Mouse (Mus musculus) CH12.LX (cell line): Measurements from ENCODE around the gene Ssx2ip. TPM values are rescaled to one million over a fixed set of nuclear protein-coding genes. Genes with fewer than 3 reads are reported as not detected.

Experiments
- DNase-seq: peaks from one replicate; pipeline ENCODE4 v3.0.0-alpha.2; 2013; ENCODE audit errors: extremely low read depth
- H3K27ac ChIP-seq: 2 replicates; pipeline ENCODE4 v1.5.1; 2012; ENCODE audit warnings: low read depth, mild to moderate bottlenecking, control low read depth, moderate library complexity; ENCODE audit not compliant: insufficient read depth
- H3K27me3 ChIP-seq: replicated peaks from 2 replicates; pipeline ENCODE3; 2012; ENCODE audit warnings: inconsistent platforms
- H3K36me3 ChIP-seq, 2 experiments: replicated peaks in 1 of 2; 2 replicates each; pipeline versions ENCODE3 to v1.6.1; 2012; ENCODE audit warnings: inconsistent platforms in 1 of 2, low read length in 1 of 2, mild to moderate bottlenecking in 1 of 2, mixed read lengths in 1 of 2, moderate library complexity in 1 of 2; ENCODE audit not compliant: control insufficient read depth in 1 of 2, insufficient read depth in 1 of 2
- H3K4me1 ChIP-seq, 2 experiments: 2 replicates each; pipeline ENCODE4 v1.6.1; 2012; ENCODE audit warnings: inconsistent platforms in 1 of 2, moderate library complexity in 1 of 2; ENCODE audit not compliant: insufficient read depth in 2 of 2, control insufficient read depth in 1 of 2
- H3K4me2 ChIP-seq: 2 replicates; pipeline ENCODE4 v1.6.1; 2012; ENCODE audit warnings: low read depth, mild to moderate bottlenecking, control low read depth; ENCODE audit not compliant: poor library complexity, insufficient read depth, severe bottlenecking
- H3K4me3 ChIP-seq, 3 experiments: fragments of 150-350 bp in 1 of 3; sonication (generic) in 1 of 3; replicated peaks in 1 of 3; 2 replicates each; pipeline versions ENCODE3 to v1.5.1; 2011 to 2012; ENCODE audit warnings: low read depth in 2 of 3, low read length in 2 of 3, mild to moderate bottlenecking in 2 of 3, moderate library complexity in 2 of 3, control low read depth in 1 of 3, improper control_type of control experiment in 1 of 3, inconsistent platforms in 1 of 3, mixed read lengths in 1 of 3; ENCODE audit not compliant: poor library complexity in 1 of 3
- H3K79me2 ChIP-seq: replicated peaks from 2 replicates; pipeline ENCODE4 v1.6.1; 2012; ENCODE audit warnings: mild to moderate bottlenecking, moderate library complexity; ENCODE audit not compliant: control insufficient read depth, poor library complexity, insufficient read depth, severe bottlenecking; ENCODE audit errors: extremely low read depth
- H3K9ac ChIP-seq: 2 replicates; pipeline ENCODE4 v1.6.1; 2012; ENCODE audit warnings: low read depth, mild to moderate bottlenecking, control low read depth, moderate library complexity; ENCODE audit not compliant: insufficient read depth
- H3K9me3 ChIP-seq: replicated peaks from 2 replicates; pipeline ENCODE3; 2012; ENCODE audit warnings: low read length, inconsistent platforms, mixed read lengths
- BHLHE40 ChIP-seq: IDR thresholded peaks from 2 replicates; pipeline ENCODE4 v1.6.1; 2011; ENCODE audit warnings: mild to moderate bottlenecking, low read depth, low read length, improper control_type of control experiment
- CHD1 ChIP-seq: IDR thresholded peaks from 2 replicates; pipeline ENCODE4 v1.6.1; 2012; ENCODE audit warnings: low read depth, low read length, improper control_type of control experiment, inconsistent platforms
- CTCF ChIP-seq, 2 experiments: IDR thresholded peaks in 1 of 2; conservative IDR thresholded peaks in 1 of 2; 2 replicates each; pipeline ENCODE4 v1.5.1; 2011 to 2012; ENCODE audit warnings: low read depth in 2 of 2, low read length in 2 of 2, improper control_type of control experiment in 1 of 2, inconsistent platforms in 1 of 2, mild to moderate bottlenecking in 1 of 2, moderate library complexity in 1 of 2
- ELF1 ChIP-seq: IDR thresholded peaks from 2 replicates; pipeline ENCODE4 v1.6.1; 2014; ENCODE audit warnings: low read depth, mild to moderate bottlenecking, inconsistent platforms, low read length, improper control_type of control experiment
- EP300 ChIP-seq: IDR thresholded peaks from 2 replicates; pipeline ENCODE4 v1.6.1; 2011; ENCODE audit warnings: low read length, improper control_type of control experiment
- ETS1 ChIP-seq: conservative IDR thresholded peaks from 2 replicates; pipeline ENCODE4 v1.6.1; 2012; ENCODE audit warnings: low read depth, mild to moderate bottlenecking, inconsistent platforms, low read length, improper control_type of control experiment, moderate library complexity
- GABPA ChIP-seq: IDR thresholded peaks from 2 replicates; pipeline ENCODE4 v1.6.1; 2012; ENCODE audit warnings: low read depth, low read length, improper control_type of control experiment, inconsistent platforms; ENCODE audit not compliant: insufficient replicate concordance
- HCFC1 ChIP-seq: IDR thresholded peaks from 2 replicates; pipeline ENCODE4 v1.6.1; 2012; ENCODE audit warnings: low read depth, mild to moderate bottlenecking, inconsistent platforms, low read length, improper control_type of control experiment
- JUN ChIP-seq: IDR thresholded peaks from 2 replicates; pipeline ENCODE4 v1.6.1; 2011; ENCODE audit warnings: low read depth, mild to moderate bottlenecking, low read length, improper control_type of control experiment, moderate library complexity; ENCODE audit not compliant: insufficient read depth
- KAT2A ChIP-seq: IDR thresholded peaks from 2 replicates; pipeline ENCODE4 v1.6.1; 2012; ENCODE audit warnings: low read length, improper control_type of control experiment, inconsistent platforms; ENCODE audit not compliant: insufficient replicate concordance
- MAFK ChIP-seq: IDR thresholded peaks from 2 replicates; pipeline ENCODE4 v1.6.1; 2011; ENCODE audit warnings: low read length, improper control_type of control experiment; ENCODE audit not compliant: insufficient replicate concordance
- MAX ChIP-seq: IDR thresholded peaks from 2 replicates; pipeline ENCODE4 v1.6.1; 2011; ENCODE audit warnings: low read length, improper control_type of control experiment
- MXI1 ChIP-seq: IDR thresholded peaks from 2 replicates; pipeline ENCODE4 v1.6.1; 2011; ENCODE audit warnings: mild to moderate bottlenecking, low read depth, low read length, improper control_type of control experiment
- NELFE ChIP-seq: IDR thresholded peaks from 2 replicates; pipeline ENCODE4 v1.6.1; 2011; ENCODE audit warnings: low read depth, low read length, improper control_type of control experiment
- POLR2A ChIP-seq: IDR thresholded peaks from 2 replicates; pipeline ENCODE4 v1.6.1; 2011; ENCODE audit warnings: low read depth, mild to moderate bottlenecking, improper control_type of control experiment, low read length
- RCOR1 ChIP-seq: conservative IDR thresholded peaks from 2 replicates; pipeline ENCODE4 v1.6.1; 2012; ENCODE audit warnings: low read depth, mild to moderate bottlenecking, inconsistent platforms, low read length, improper control_type of control experiment
- SMC3 ChIP-seq: IDR thresholded peaks from 2 replicates; pipeline ENCODE4 v1.6.1; 2011; ENCODE audit warnings: low read depth, low read length, improper control_type of control experiment
- TCF12 ChIP-seq: IDR thresholded peaks from 2 replicates; pipeline ENCODE4 v1.6.1; 2014; ENCODE audit warnings: low read depth, mild to moderate bottlenecking, inconsistent platforms, low read length, improper control_type of control experiment
- UBTF ChIP-seq: IDR thresholded peaks from 2 replicates; pipeline ENCODE4 v1.6.1; 2012; ENCODE audit warnings: low read depth, mild to moderate bottlenecking, inconsistent platforms, low read length, improper control_type of control experiment, moderate library complexity
- USF1 ChIP-seq: IDR thresholded peaks from 2 replicates; pipeline ENCODE4 v1.6.1; 2014; ENCODE audit warnings: low read depth, mild to moderate bottlenecking, inconsistent platforms, low read length, improper control_type of control experiment
- USF2 ChIP-seq: conservative IDR thresholded peaks from 2 replicates; pipeline ENCODE4 v1.6.1; 2011; ENCODE audit warnings: low read depth, low read length, improper control_type of control experiment
- ZC3H11A ChIP-seq: IDR thresholded peaks from 2 replicates; pipeline ENCODE4 v1.6.1; 2012; ENCODE audit warnings: low read depth, mild to moderate bottlenecking, inconsistent platforms, low read length, improper control_type of control experiment
- ZKSCAN1 ChIP-seq: IDR thresholded peaks from 2 replicates; pipeline ENCODE4 v1.6.1; 2012; ENCODE audit warnings: low read depth, inconsistent platforms, low read length, improper control_type of control experiment, borderline replicate concordance
- ZMIZ1 ChIP-seq: IDR thresholded peaks from 2 replicates; pipeline ENCODE4 v1.6.1; 2012; ENCODE audit warnings: low read depth, mild to moderate bottlenecking, inconsistent platforms, low read length, improper control_type of control experiment
- dilution Hi-C: fragments of 300-500 bp; cut with MboI; formaldehyde crosslinking; loops from 2 replicates; pipeline ENCODE4 v1.14.3; 2020; ENCODE audit warnings: low sequenced_read_pairs; ENCODE audit not compliant: extremely low pct_unique_long_range_greater_than_20kb, extremely low pct_ligation_motif_present
- in situ Hi-C: fragments of 300-500 bp; cut with MboI; formaldehyde crosslinking; loops from 3 replicates; pipeline ENCODE4 v1.14.3; 2019; ENCODE audit warnings: low sequenced_read_pairs, low pct_ligation_motif_present, low pct_unique_long_range_greater_than_20kb, mixed read lengths
- polyA plus RNA-seq: library from polyadenylated mRNA; unstranded; fragments of >175 nt; gene quantifications from 2 replicates; pipeline ENCODE4 v1.2.1, GENCODE M21; 2012; ENCODE audit warnings: low read depth; ENCODE audit not compliant: insufficient read length
- total RNA-seq, 2 experiments: library from RNA; depleted of rRNA; stranded (reverse); fragments of 300-350 nt in 1 of 2; fragments of >200 nt in 1 of 2; gene quantifications; 2 replicates each; pipeline ENCODE4 v1.2.3; 2012 to 2014

Gene Ssx2ip
- total and polyA plus RNA-seq, 3 experiments: 28.0 to 32.6 (median 31.9) TPM

- H3K4me1 ChIP-seq: peaks cover 7 to 51% of the 10 kb centered on the region in 2 experiments; a peak in 3 of 4 replicates
- in situ Hi-C loops: no loop called here
- peaks cover 4% of the 10 kb centered on the region for H3K27me3 ChIP-seq
- H3K4me3 ChIP-seq: no peak overlapping the region
- H3K27ac ChIP-seq: no peak overlapping the region
- H3K79me2 ChIP-seq: no peaks in the 10 kb centered on the region; the same call in 1 of the 2 replicates
- peaks cover 0 to 23% of the 10 kb centered on the region in 2 experiments for H3K36me3 ChIP-seq
- no peak for TF ChIP-seq KAT2A
- no peak for TF ChIP-seq MAFK
- no peak for TF ChIP-seq CHD1
- TF ChIP-seq TCF12: no peak
- TF ChIP-seq SMC3: no peak
- TF ChIP-seq, all 38 proteins: peak for 0
- Histone ChIP-seq H3K9me3 (peaks cover 13% of the 10 kb centered on the region), H3K9ac (no peak overlapping the region), H3K4me2 (no peak overlapping the region)
- no peak for DNase-seq
- dilution Hi-C loops: no loop called here
Observed at GRCm38 (mm10) chr3:146407086-146407721, 2.8 kb downstream of the Ssx2ip start.

GRCm38 (mm10) chr3:146410114-146410513 is 5.7 kb downstream of the Ssx2ip start:
- Histone ChIP-seq H3K27me3 (no peaks in the 10 kb centered on the region), H3K9me3 (no peaks in the 10 kb centered on the region), H3K4me3 (no peak overlapping the region), H3K9ac (no peak overlapping the region), H3K4me1 (peaks cover 13 to 63% of the 10 kb centered on the region in 2 experiments; a peak in 3 of 4 replicates), H3K36me3 (peaks cover 0 to 35% of the 10 kb centered on the region in 2 experiments), H3K4me2 (no peak overlapping the region), H3K79me2 (no peaks in the 10 kb centered on the region; the same call in 1 of the 2 replicates), H3K27ac (no peak overlapping the region)
- in situ Hi-C loops: no loop called here
- TF ChIP-seq ZKSCAN1 (no peak), MXI1 (no peak), UBTF (no peak), ETS1 (no peak), CTCF (conservative IDR thresholded peaks at IDR 0.05 in 1 of 2, IDR thresholded peaks at IDR 0.05 in 1 of 2; ENCODE audit: low read depth in 2 of 2, low read length in 2 of 2) (no peak), HCFC1 (no peak), RCOR1 (no peak), ELF1 (no peak), ZMIZ1 (no peak), GABPA (no peak), POLR2A (no peak), ZC3H11A (no peak), MAX (no peak), BHLHE40 (no peak), USF1 (no peak), USF2 (no peak), NELFE (no peak), EP300 (no peak), JUN (no peak)
- dilution Hi-C loops: no loop called here
- peak; percentile 31 for DNase-seq
